Mouse (Mus musculus): Measurements from ENCODE around the gene Inca1. TPM values are rescaled to one million over a fixed set of nuclear protein-coding genes. Genes with fewer than 3 reads are reported as not detected.

Gene Inca1
- polyA plus RNA-seq, 1 experiment from 2014 or later: 1.5 TPM

DNA sequence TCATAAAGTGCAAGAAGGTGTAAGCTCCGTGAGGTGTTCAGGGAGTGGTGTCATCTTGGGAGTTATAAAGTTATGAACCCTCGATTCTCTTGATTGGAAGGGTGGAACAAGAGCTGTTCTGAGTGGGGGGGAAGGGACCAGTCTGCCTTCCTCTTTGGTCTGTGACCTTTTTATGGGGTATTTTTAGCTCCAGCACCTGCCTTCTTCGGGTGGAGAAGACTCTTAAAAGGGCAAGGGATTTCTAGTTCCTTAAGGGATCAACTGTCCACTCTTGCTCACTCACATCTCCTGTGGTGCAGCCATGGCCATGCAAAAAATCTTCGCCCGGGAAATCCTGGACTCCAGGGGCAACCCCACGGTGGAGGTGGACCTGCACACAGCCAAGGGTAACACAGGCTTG lies 42.4 kb downstream of the Inca1 start:
- Histone ChIP-seq H3K4me1 (replicated peaks; ENCODE audit: control insufficient read depth, insufficient read depth, low read length) (peaks cover 28% of the 10 kb centered on the region), H3K27me3 (ENCODE audit: control insufficient read depth, insufficient read depth, low read depth, low read length) (no peaks in the 10 kb centered on the region), H3K4me3 (ENCODE audit: low read length) (no peak overlapping the region), H3K9ac (ENCODE audit: low read length) (no peak overlapping the region; the same call in 1 of the 2 replicates), H3K36me3 (ENCODE audit: control insufficient read depth, insufficient read depth, low read length) (peaks cover 7% of the 10 kb centered on the region), H3K4me2 (ENCODE audit: low read depth, low read length) (peak overlapping the region; percentile 24; the same call in 1 of the 2 replicates), H3K27ac (ENCODE audit: low read length) (no peak overlapping the region), H3K9me3 (ENCODE audit: control insufficient read depth, low read length) (no peaks in the 10 kb centered on the region)
- 43% methylated on average over 6 of the region's 6 CpGs for WGBS
- ATAC-seq (ENCODE audit: low read depth): no peak

DNA sequence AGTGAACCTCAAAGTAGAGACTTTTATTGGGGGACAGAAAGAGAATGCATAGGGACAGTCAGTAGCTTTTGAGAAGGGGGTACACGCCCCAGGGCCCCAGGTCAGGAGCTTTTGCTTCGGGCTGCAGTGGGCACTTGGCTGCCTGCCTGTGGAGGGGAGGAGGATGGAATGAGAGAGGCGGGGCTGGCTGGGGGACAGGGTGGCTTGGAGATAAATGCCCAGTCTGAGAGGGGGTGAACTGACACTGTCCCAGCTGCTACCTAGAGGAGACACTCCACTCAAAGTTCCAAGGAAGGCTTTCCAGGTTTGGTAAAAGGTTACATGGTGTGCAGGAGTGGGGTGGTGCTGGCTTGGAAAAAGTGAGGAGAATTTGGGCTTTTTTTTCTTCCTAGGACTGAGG lies 43.0 kb downstream of the Inca1 start, which contains the start of gene Eno3:
Eno3 (plus strand) TSS at position 239 of the 400 bp plus-strand sequence.
- peak within 1 kb of the TSS; percentile 100 for H3K9ac ChIP-seq (ENCODE audit: low read length)
- no peak for ATAC-seq (ENCODE audit: low read depth)
- peak within 1 kb of the TSS; percentile 99 for H3K27ac ChIP-seq (ENCODE audit: low read length)
- peak within 1 kb of the TSS; percentile 100 for H3K4me3 ChIP-seq (ENCODE audit: low read length)
- peak within 1 kb of the TSS; percentile 96 for H3K4me2 ChIP-seq (ENCODE audit: low read depth, low read length)
- no peaks in the 10 kb centered on the region for H3K27me3 ChIP-seq (ENCODE audit: control insufficient read depth, insufficient read depth, low read depth, low read length)
- H3K4me1 ChIP-seq (replicated peaks; ENCODE audit: control insufficient read depth, insufficient read depth, low read length): peaks cover 34% of the 10 kb centered on the region
- WGBS: 11% methylated on average over 3 of the region's 3 CpGs
- no peaks in the 10 kb centered on the region for H3K9me3 ChIP-seq (ENCODE audit: control insufficient read depth, low read length)
- H3K36me3 ChIP-seq (ENCODE audit: control insufficient read depth, insufficient read depth, low read length): peaks cover 9% of the 10 kb centered on the region; the same call in 1 of the 2 replicates

DNA sequence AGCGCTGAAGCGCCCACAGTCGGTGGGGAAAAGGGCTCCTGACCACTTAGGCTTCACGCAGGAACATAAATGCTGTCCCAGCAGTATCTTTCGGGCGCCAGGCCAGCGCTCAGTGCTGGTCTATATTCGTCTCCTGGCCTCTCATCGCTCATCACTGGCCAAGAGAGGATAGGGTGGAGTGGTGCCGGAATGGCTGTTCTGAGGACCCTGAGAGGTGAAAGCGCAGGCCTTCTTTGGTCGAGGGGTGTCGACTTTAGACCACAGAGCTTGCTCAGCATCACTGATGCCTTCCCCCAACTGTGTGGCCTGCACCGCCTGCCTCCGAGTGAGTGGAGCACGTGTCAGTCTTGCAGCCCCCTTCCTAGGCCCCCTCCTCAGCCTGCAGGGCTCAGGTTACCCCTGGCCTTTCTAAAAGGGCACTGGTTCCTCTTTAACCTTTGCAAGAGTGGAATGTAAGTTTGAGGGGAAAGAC lies 43.5 kb downstream of the Inca1 start:
- peak overlapping the region; percentile 100 for H3K9ac ChIP-seq (ENCODE audit: low read length)
- H3K4me1 ChIP-seq (replicated peaks; ENCODE audit: control insufficient read depth, insufficient read depth, low read length): peaks cover 38% of the 10 kb centered on the region
- WGBS: 6% methylated on average over 16 of the region's 16 CpGs
- peak overlapping the region; percentile 96 for H3K4me2 ChIP-seq (ENCODE audit: low read depth, low read length)
- ATAC-seq (ENCODE audit: low read depth): 0 out of 2 replicates have a peak, but pooled peaks have one; percentile 10
- peak overlapping the region; percentile 100 for H3K4me3 ChIP-seq (ENCODE audit: low read length)
- H3K27ac ChIP-seq (ENCODE audit: low read length): peak overlapping the region; percentile 99
- H3K9me3 ChIP-seq (ENCODE audit: control insufficient read depth, low read length): no peaks in the 10 kb centered on the region
- H3K36me3 ChIP-seq (ENCODE audit: control insufficient read depth, insufficient read depth, low read length): peaks cover 14% of the 10 kb centered on the region
- no peaks in the 10 kb centered on the region for H3K27me3 ChIP-seq (ENCODE audit: control insufficient read depth, insufficient read depth, low read depth, low read length)

DNA sequence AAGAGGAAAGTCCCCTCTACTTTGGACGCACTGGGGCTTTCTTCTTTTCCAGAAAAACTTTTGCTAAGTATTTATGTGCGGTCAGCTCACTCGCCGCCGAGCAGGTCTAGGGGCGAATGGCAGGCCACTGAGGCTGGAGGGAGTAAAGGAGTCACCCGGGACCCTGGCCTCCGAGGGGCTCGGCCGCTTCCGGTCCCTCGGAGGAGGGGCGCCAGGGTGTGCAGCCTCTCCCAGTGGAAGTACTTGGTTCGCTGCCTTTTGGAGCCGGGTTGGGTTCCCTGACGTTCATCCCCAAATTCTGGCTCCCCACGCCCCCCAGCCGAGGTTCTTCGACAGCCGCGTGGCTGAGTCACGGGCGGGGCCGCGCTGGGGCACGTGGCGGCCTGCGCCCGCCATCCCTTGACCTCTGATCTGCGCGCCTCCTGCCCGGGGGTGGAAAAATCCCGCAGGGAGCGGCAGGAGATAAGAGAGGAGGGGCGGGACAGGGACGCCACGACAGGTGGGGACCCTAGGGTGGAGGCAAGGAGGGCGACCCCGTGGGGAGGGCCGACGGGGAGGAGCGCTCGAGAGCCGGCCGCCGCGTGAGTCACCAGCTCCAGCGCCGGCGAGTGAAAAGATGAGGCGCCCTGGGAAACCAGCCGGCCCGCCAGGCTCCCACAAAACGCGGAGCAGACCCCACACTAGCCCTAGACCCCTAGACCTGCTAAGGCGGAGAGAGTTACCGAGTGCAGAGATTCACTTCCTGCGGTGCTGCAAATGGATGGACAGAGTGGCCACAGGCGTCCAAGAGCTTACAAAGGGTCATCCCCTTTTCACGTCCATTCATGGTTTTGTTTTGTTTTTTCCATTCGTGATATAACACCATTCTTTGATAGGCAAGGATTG lies 44.1 kb downstream of the Inca1 start:
- peak overlapping the region; percentile 99 for H3K27ac ChIP-seq (ENCODE audit: low read length)
- H3K4me3 ChIP-seq (ENCODE audit: low read length): peak overlapping the region; percentile 100
- H3K36me3 ChIP-seq (ENCODE audit: control insufficient read depth, insufficient read depth, low read length): peaks cover 21% of the 10 kb centered on the region
- no peaks in the 10 kb centered on the region for H3K9me3 ChIP-seq (ENCODE audit: control insufficient read depth, low read length)
- peaks cover 45% of the 10 kb centered on the region for H3K4me1 ChIP-seq (replicated peaks; ENCODE audit: control insufficient read depth, insufficient read depth, low read length)
- peak overlapping the region; percentile 100 for H3K9ac ChIP-seq (ENCODE audit: low read length)
- peak; percentile 39 for ATAC-seq (ENCODE audit: low read depth)
- H3K4me2 ChIP-seq (ENCODE audit: low read depth, low read length): peak overlapping the region; percentile 96
- H3K27me3 ChIP-seq (ENCODE audit: control insufficient read depth, insufficient read depth, low read depth, low read length): no peaks in the 10 kb centered on the region
- whole genome bisulfite sequencing: under 1% methylated on average over 56 of the region's 61 CpGs

DNA sequence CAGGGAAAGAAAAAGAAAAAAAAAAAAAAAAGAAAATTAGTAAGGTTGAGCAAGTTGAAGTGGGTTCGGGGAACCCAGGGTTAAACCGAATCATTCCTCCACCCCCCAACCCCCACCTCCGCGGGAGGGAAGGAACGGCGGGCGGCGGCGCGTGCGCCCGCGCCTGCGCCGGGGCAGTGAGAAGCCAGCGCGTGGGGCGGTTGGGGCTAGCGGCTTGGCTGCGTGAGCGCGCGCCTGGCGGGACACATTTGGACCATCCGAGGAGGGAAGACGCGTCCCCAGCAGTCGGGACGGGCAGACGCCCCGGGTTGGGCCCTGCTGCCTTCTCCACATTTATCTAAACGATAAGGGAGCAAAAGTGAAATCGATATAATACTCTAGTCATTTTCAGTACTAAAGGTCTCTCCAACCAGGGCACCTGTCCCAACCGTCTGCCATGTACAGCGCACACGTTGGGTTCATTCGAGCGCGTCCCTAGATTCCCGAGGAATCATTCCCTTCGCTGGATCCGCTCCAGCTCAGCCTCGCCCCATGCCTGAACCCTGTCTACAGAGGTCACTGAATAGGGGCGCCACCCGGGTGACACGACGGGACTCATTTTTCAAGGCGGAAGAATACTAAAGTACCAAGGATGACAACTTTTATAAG lies 44.9 kb downstream of the Inca1 start:
- Histone ChIP-seq H3K9ac (ENCODE audit: low read length) (peak overlapping the region; percentile 100), H3K27me3 (ENCODE audit: control insufficient read depth, insufficient read depth, low read depth, low read length) (no peaks in the 10 kb centered on the region), H3K9me3 (ENCODE audit: control insufficient read depth, low read length) (no peaks in the 10 kb centered on the region), H3K27ac (ENCODE audit: low read length) (peak overlapping the region; percentile 99), H3K4me3 (ENCODE audit: low read length) (peak overlapping the region; percentile 100), H3K4me2 (ENCODE audit: low read depth, low read length) (peak overlapping the region; percentile 96), H3K36me3 (ENCODE audit: control insufficient read depth, insufficient read depth, low read length) (peaks cover 22% of the 10 kb centered on the region), H3K4me1 (replicated peaks; ENCODE audit: control insufficient read depth, insufficient read depth, low read length) (peaks cover 46% of the 10 kb centered on the region)
- peak; percentile 65 for ATAC-seq (ENCODE audit: low read depth)
- under 1% methylated on average over 48 of the region's 48 CpGs for WGBS

DNA sequence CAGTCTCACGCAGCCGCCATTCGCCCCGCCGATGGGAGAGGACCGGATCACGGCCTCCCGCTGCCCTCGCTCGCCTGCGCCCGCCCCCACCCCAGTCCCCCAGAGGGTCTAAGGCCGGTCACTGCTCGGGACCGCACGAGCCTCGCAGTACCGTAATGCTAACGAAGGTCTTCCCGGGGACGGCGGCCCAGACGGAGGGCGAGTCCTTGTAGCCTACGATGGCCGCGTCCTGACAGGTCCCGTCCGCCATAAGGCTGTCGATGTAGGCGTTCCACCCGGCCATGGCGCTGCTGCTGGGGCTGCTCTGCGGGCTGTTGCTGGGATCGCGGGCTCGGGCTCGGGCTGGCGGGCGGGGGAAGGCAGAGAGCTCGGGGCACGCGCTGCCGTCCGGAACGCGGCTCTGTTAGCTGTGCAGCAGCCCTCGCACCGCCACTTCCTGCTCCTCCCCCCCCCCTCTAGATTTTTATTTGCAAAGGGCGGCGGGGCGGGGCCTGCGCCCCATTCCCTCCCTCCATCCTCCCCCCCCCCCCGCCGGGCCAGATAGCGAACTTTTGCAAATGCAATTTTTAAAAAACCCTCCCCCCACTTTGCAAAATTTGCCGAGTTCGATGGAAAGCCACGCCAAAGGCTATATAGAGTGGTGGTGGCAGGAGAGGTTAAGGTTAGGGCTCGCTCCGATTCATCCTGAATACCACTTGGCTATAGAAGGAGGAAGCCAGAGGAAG lies 45.6 kb downstream of the Inca1 start, which contains the start of gene Pfn1:
Pfn1 (minus strand) TSS at position 447 of the 725 bp plus-strand sequence.
- Histone ChIP-seq H3K4me1 (replicated peaks; ENCODE audit: control insufficient read depth, insufficient read depth, low read length) (peaks cover 51% of the 10 kb centered on the region), H3K4me2 (ENCODE audit: low read depth, low read length) (peak within 1 kb of the TSS; percentile 96), H3K27me3 (ENCODE audit: control insufficient read depth, insufficient read depth, low read depth, low read length) (no peaks in the 10 kb centered on the region), H3K4me3 (ENCODE audit: low read length) (peak within 1 kb of the TSS; percentile 100), H3K9me3 (ENCODE audit: control insufficient read depth, low read length) (no peaks in the 10 kb centered on the region), H3K9ac (ENCODE audit: low read length) (peak within 1 kb of the TSS; percentile 100), H3K27ac (ENCODE audit: low read length) (peak within 1 kb of the TSS; percentile 99), H3K36me3 (ENCODE audit: control insufficient read depth, insufficient read depth, low read length) (peaks cover 26% of the 10 kb centered on the region)
- ATAC-seq (ENCODE audit: low read depth): peak; percentile 72
- 0% methylated on average over 56 of the region's 61 CpGs for WGBS

DNA sequence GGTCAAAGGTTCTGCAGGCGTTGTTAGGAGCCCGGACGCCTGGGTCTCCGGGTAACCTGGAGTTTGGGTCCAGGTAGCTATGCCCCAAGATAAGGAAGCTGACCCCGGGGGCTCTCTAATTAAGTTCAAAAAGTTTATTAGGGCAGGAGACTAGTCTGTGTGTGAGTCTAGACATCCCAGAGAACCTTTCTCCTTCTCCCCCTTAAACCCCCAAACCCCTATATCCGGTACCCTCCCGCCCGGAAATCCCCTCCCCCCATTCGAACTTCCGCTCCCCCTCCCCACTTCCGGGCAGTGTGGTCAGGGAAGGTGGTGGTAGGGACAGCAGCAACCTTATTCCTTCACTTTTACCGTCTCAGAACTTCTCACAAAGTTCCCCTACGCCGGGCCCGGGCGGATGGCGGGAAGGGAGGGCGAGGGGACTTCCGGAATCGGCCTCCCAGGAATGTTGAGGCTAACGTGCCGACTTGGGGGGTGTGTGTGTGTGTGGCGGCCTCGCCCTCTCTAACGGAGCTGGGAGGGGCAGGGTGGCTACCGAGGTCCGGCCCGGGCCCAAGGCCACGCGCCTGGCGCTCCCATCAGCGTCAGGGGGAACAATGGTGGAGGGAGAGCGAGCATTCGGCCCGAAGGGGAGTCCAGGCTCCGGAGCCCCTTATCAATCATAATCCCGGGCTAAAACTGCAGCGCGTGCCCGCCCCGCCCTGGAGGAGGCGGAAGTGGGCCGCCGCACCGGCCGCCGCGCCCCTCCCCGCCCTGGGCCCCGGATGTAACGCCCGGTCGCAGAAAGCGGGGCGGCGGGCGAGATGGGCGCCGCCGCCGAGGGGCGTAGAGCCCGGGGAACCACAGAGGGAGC lies 46.4 kb downstream of the Inca1 start:
- H3K9me3 ChIP-seq (ENCODE audit: control insufficient read depth, low read length): no peaks in the 10 kb centered on the region
- H3K4me3 ChIP-seq (ENCODE audit: low read length): peak overlapping the region; percentile 100
- peak overlapping the region; percentile 73 for H3K4me2 ChIP-seq (ENCODE audit: low read depth, low read length)
- peak overlapping the region; percentile 99 for H3K27ac ChIP-seq (ENCODE audit: low read length)
- H3K27me3 ChIP-seq (ENCODE audit: control insufficient read depth, insufficient read depth, low read depth, low read length): no peaks in the 10 kb centered on the region
- H3K36me3 ChIP-seq (ENCODE audit: control insufficient read depth, insufficient read depth, low read length): peaks cover 33% of the 10 kb centered on the region
- peak; percentile 63 for ATAC-seq (ENCODE audit: low read depth)
- WGBS: under 1% methylated on average over 52 of the region's 63 CpGs
- H3K4me1 ChIP-seq (replicated peaks; ENCODE audit: control insufficient read depth, insufficient read depth, low read length): peaks cover 58% of the 10 kb centered on the region
- peak overlapping the region; percentile 100 for H3K9ac ChIP-seq (ENCODE audit: low read length)

DNA sequence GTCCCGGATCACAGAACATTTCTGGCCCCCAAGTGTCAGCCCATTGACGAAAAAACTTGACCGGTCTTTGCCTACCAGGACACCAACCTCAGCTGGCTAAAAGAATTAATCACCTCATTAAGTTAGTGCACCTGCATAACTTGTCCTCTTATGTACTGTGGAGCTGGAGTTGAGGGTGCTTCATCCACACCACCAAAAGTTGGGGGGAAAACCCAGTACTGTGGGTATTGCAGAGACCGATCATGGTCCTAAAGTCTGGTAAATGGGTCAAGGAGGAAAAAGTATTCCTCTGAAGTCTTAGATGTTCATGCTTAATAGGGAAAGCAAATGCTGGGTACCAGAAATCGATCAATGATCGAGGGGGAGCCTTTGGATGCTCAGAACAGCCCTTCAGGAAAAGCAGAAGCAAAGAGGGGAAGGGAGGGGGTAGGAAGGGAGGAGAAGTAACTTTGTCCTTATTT lies 47.0 kb downstream of the Inca1 start:
- H3K36me3 ChIP-seq (ENCODE audit: control insufficient read depth, insufficient read depth, low read length): peaks cover 35% of the 10 kb centered on the region

More for the DNA sequence above, 47.0 kb downstream of the Inca1 start:
- ATAC-seq (ENCODE audit: low read depth): no peak
- H3K9ac ChIP-seq (ENCODE audit: low read length): peak overlapping the region; percentile 100
- WGBS: 33% methylated on average over 6 of the region's 6 CpGs
- H3K27ac ChIP-seq (ENCODE audit: low read length): peak overlapping the region; percentile 99
- peak overlapping the region; percentile 100 for H3K4me3 ChIP-seq (ENCODE audit: low read length)
- H3K9me3 ChIP-seq (ENCODE audit: control insufficient read depth, low read length): no peaks in the 10 kb centered on the region
- H3K27me3 ChIP-seq (ENCODE audit: control insufficient read depth, insufficient read depth, low read depth, low read length): no peaks in the 10 kb centered on the region
- peak overlapping the region; percentile 73 for H3K4me2 ChIP-seq (ENCODE audit: low read depth, low read length)
- peaks cover 62% of the 10 kb centered on the region for H3K4me1 ChIP-seq (replicated peaks; ENCODE audit: control insufficient read depth, insufficient read depth, low read length)

Measured in lung, embryonic 16.5 days (tissue).